8 mouse cellular contexts compared by ENCODE assay signal in genomic region chr5:142319268-142319667, GRCm38 (mm10).
DNase-seq lines count a peak whose midpoint lies in the region; ATAC-seq lines count a peak whose summit lies in the region.

No protein-coding gene starts in this region.

- intact Hi-C loops in left cerebral cortex, postnatal 4 days (cut with DNase I) = loop anchor here (5.0 kb wide), 1 partner anchor 1472 kb away; no protein-coding TSS in a partner anchor

- 0 out of 2 replicates have a peak, but pooled peaks cover 5% of the 10 kb centered on the region for H3K27me3 ChIP-seq in neural tube, embryonic 15.5 days (replicated peaks)
- no peaks in the 10 kb centered on the region for H3K27me3 ChIP-seq in midbrain, embryonic 14.5 days (ENCODE audit: control insufficient read depth, insufficient read depth, low read length)
- no peaks in the 10 kb centered on the region for H3K27me3 ChIP-seq in splenic B cell, adult 2 months (ENCODE audit: control insufficient read depth, insufficient read depth, low read length, poor library complexity, severe bottlenecking)

- H3K36me3 ChIP-seq in neural tube, embryonic 15.5 days = no peaks in the 10 kb centered on the region
- H3K36me3 ChIP-seq in midbrain, embryonic 14.5 days (ENCODE audit: control insufficient read depth, insufficient read depth, low read length) = no peaks in the 10 kb centered on the region
- H3K36me3 ChIP-seq in splenic B cell, adult 2 months (ENCODE audit: control insufficient read depth, insufficient read depth, low read length, poor library complexity, severe bottlenecking) = no peaks in the 10 kb centered on the region

- H3K9me3 ChIP-seq in neural tube, embryonic 15.5 days (replicated peaks) = no peaks in the 10 kb centered on the region
- no peaks in the 10 kb centered on the region for H3K9me3 ChIP-seq in midbrain, embryonic 14.5 days (ENCODE audit: control insufficient read depth, low read length)

- H3K4me3 ChIP-seq in neural tube, embryonic 15.5 days (replicated peaks) = no peak overlapping the region
- H3K4me3 ChIP-seq in midbrain, embryonic 14.5 days (replicated peaks; ENCODE audit: low read depth, low read length) = no peak overlapping the region

- H3K4me1 ChIP-seq in neural tube, embryonic 15.5 days = 0 out of 2 replicates have a peak, but pooled peaks cover 2% of the 10 kb centered on the region
- no peaks in the 10 kb centered on the region for H3K4me1 ChIP-seq in midbrain, embryonic 14.5 days (ENCODE audit: control insufficient read depth, insufficient read depth, low read length)

- H3K9ac ChIP-seq in neural tube, embryonic 15.5 days (replicated peaks) = no peak overlapping the region
- no peak overlapping the region for H3K9ac ChIP-seq in midbrain, embryonic 14.5 days (replicated peaks; ENCODE audit: low read length)

- H3K27ac ChIP-seq in neural tube, embryonic 15.5 days (replicated peaks) = no peak overlapping the region
- H3K27ac ChIP-seq in midbrain, embryonic 14.5 days (replicated peaks; ENCODE audit: low read depth, low read length) = no peak overlapping the region

- ATAC-seq in neural tube, embryonic 15.5 days (ENCODE audit: low FRiP score) = no peak
- ATAC-seq in common myeloid progenitor, adult 5-6 weeks (replicated peaks; ENCODE audit: low read depth, poor library complexity, severe bottlenecking) = peak; percentile 92
- ATAC-seq in midbrain, embryonic 14.5 days (ENCODE audit: low FRiP score, low TSS enrichment) = no peak; the same call in 1 of the 2 replicates

- WGBS in neural tube, embryonic 15.5 days = 4% methylated on average over 7 of the region's 7 CpGs
- 4% methylated on average over 7 of the region's 7 CpGs for WGBS in midbrain, embryonic 14.5 days

- H3K4me2 ChIP-seq in neural tube, embryonic 15.5 days = no peak overlapping the region
- H3K4me2 ChIP-seq in midbrain, embryonic 14.5 days (ENCODE audit: low read length) = no peak overlapping the region

- peak; percentile 75 for DNase-seq in neural tube, embryonic 10.5 days (ENCODE audit: extremely low spot score, low spot score)
- DNase-seq in gastrocnemius, postnatal 25 days = peak; percentile 22
- DNase-seq in kidney, adult 18-20 months = peak; percentile 70
- peak; percentile 64 for DNase-seq in left cerebral cortex, postnatal 4 days
- DNase-seq in midbrain, embryonic 14.5 days = peak; percentile 90
- peak; percentile 81 for DNase-seq in splenic B cell, adult 2 months (ENCODE audit: low read depth, low spot score)

Comparison
In these comparisons a context has a peak if more than half of its experiments do, and no peak if none do; other contexts are left out.
1. DNase-seq: peak in every context shown above with its lines; median percentile 90 in midbrain, embryonic 14.5 days; 81 in splenic B cell, adult 2 months; 75 in neural tube, embryonic 10.5 days; 70 in kidney, adult 18-20 months; 64 in left cerebral cortex, postnatal 4 days; 22 in gastrocnemius, postnatal 25 days.